Mouse (Mus musculus) common myeloid progenitor, adult 5-6 weeks (primary cell): ENCODE results near the gene Jak1. TPM values are rescaled to one million over a fixed set of nuclear protein-coding genes. Genes with fewer than 3 reads are reported as not detected.

Experiments used
- ATAC-seq: replicated peaks from 2 replicates; pipeline ENCODE4 v1.8.0; 2016; ENCODE audit warnings: low read depth, mild to moderate bottlenecking, moderate TSS enrichment, inconsistent platforms; ENCODE audit not compliant: poor library complexity, severe bottlenecking
- total RNA-seq: library from RNA; stranded (forward); fragments of 200-1000, 187-1606 nt; gene quantifications from 2 replicates; pipeline ENCODE4 v1.2.3, GENCODE M21; 2017

The Jak1 gene
- 93.4 and 111 TPM in 2 replicates for total RNA-seq

- peak; percentile 95 for ATAC-seq
Observed at GRCm38 (mm10) chr4:101264741-101265513, at the start of gene Jak1. Jak1 (minus strand) TSS chr4:101265282.

GRCm38 (mm10) chr4:101312055-101312454 lies 47.0 kb upstream of the Jak1 start:
- ATAC-seq, result no peak

GRCm38 (mm10) chr4:101308166-101308565 lies 43.1 kb upstream of the Jak1 start:
- no peak for ATAC-seq

DNA sequence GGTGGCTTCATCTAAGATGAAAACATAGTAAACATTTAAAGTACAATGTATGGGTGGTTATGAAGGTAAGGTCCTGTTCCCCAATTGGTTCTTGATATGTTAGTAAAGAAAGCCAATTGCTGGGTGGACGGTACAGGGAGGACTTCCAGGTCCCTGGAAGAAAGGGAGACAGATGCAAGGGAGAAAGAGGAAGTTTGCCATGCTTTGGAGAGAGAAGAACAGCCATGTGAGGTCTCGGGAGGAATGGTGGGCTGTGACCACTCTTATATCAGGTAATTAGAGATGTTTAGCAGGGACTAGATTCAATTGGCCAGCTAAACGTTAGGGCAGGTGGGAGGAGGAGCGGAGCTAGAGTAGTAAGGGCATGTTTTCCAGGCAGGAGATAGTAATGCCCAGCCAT lies 42.2 kb upstream of the Jak1 start:
- peak; percentile 54 for ATAC-seq

DNA sequence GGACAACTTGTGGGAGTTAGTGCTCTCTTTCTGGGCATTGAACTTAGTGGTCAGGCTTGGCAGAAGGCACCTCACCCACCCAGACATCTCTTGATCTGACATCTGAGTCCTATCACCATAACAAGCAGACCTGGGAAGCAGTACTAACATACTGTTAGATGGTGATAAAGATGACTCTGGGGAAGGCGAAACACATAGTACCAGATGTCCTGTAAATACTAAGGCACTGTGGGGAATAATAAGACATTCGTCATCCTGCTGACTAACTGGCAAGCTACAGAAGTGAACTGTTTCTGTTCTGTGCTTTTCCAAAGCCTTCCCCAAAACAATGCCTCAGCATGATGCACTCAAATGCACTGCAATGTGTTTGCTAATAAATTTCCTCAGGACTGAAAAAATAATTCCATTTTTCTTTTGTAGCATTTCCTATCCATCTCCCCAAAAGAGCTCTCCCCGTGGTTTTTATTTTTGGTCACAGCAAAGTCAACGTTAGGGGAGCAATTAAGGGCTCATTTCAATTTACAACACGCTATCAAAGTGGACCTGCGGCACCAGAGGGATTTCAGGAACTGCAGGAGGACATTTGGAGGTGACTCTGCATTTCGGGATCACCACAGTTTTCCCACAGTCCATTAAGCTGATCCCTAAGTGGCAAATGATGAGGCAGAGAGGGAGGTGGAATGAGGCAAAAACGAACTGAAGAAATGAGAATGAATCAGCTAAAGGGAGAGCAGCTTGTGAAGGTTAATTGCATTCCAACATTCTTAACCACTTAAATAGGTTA lies 41.2 kb upstream of the Jak1 start:
- no peak for ATAC-seq

GRCm38 (mm10) chr4:101305126-101305525 lies 40.0 kb upstream of the Jak1 start:
- no peak for ATAC-seq

DNA sequence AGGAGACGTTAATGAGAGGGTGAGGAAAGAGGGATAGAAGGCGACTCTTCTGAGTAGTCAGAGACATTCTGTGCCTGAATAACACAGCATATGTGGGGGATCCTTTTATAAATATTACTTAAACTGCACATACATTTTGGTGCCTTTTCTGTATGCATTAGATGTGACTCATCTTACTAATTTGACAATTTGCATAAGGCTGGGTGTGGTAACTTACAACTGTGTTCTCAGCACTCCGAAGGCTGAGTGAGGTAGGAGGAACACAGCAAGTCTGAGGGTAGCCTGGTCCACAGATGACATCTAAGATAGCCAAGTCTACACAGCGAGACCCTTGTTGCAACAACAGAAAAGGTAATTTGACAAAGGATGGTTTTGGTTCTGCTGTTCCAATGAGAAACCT lies 39.0 kb upstream of the Jak1 start:
- ATAC-seq, result no peak

- ATAC-seq, result no peak
Observed at GRCm38 (mm10) chr4:101300392-101300910, 35.4 kb upstream of the Jak1 start.

- peak; percentile 73 for ATAC-seq
Observed at GRCm38 (mm10) chr4:101298311-101298990, 33.4 kb upstream of the Jak1 start.

DNA sequence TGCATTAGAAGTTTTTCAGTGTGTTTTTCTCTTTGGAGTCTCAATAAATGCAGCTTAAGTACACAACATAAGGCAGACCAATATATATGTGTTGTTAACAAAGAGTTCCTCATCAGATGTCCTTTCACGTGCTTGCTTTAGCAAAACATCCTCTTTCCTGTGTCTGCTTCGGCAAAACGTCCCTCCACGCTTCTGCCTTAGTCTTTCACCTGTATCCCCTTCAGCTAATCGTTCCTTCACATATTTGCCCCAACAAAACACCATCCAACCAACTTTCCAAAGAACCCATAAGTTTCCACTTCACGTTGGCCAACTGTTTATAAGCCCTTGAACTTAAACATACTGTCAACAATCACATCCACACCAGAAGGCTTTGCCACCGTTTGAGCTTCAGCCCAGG lies 31.8 kb upstream of the Jak1 start:
- ATAC-seq, result no peak

GRCm38 (mm10) chr4:101295788-101296187 lies 30.7 kb upstream of the Jak1 start:
- ATAC-seq, result no peak

- no peak for ATAC-seq
Observed at GRCm38 (mm10) chr4:101293661-101294060, 28.6 kb upstream of the Jak1 start.

GRCm38 (mm10) chr4:101292736-101293541 lies 27.9 kb upstream of the Jak1 start:
- peak; percentile 73 for ATAC-seq

GRCm38 (mm10) chr4:101292028-101292735 lies 27.1 kb upstream of the Jak1 start:
- ATAC-seq, result peak; percentile 83

DNA sequence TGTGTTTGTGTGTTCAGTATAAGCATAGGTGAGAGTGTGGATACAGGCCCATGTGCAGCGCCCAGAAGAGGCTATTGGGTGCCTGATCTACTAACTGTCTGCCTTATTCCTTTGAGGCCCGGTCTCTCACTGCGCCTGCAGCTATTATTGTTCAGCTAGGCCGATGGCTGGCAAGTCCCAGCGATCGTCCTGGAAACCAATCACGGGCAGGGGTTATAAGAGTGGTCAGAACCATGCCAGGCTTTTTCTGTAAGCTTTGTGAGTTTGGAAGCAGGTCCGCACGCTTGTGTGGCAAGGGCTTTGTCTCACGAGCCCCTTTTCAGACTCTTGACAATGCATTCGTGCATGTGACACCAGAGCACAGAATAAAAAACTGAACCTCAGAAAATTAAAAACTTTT lies 23.2 kb upstream of the Jak1 start:
- ATAC-seq, result no peak

GRCm38 (mm10) chr4:101286562-101286961 lies 21.5 kb upstream of the Jak1 start:
- ATAC-seq, result no peak

DNA sequence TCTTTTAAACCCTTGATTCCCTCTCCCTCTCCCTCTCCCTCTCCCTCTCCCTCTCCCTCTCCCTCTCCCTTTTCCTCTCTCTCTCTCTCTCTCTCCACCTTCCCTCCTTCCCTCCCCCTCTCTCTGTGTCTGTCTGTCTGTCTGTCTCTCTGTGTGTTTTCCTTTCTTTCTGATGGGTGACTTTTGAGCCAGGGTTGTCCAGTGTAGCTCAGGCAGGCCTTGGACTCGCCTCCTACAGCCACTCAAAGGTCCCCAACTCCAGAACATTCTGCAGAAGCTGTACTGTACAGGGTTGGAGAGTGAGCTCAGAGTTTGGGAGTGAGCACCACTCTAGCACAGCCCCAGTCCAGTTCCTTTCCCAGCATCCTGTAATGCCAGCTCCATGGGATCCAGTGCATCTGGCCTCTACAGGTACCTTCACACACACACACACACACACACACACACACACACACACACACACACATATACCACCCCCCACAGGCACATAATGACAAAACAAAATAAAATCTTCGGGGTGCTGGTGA lies 20.9 kb upstream of the Jak1 start:
- ATAC-seq, result no peak

- peak; percentile 85 for ATAC-seq
Observed at GRCm38 (mm10) chr4:101283938-101284337, 18.9 kb upstream of the Jak1 start.

DNA sequence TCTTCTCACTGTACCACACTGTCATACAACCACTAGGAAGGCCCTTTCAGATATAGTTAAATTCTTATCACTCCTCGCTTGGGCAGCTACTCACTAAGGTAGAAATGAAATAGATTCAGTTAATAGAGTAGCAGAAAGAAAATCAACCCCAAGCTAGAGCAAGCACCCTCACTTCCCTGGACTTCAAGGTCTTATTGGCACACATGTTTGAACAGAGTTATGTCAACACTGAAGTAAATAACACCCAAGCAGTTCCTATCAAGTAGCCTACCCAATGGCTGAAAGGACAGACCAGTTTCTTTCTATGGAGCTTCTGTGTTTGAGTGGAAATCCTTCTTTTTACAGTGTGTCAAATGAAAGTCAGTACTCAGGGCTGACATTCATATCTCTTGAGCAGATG lies 17.2 kb upstream of the Jak1 start:
- no peak for ATAC-seq
